Mouse (Mus musculus) hindbrain, embryonic 11.5 days (tissue): ENCODE results near the gene Cma2. TPM values are rescaled to one million over a fixed set of nuclear protein-coding genes. Genes with fewer than 3 reads are reported as not detected.
A peak's percentile ranks its signal among the peaks of the same experiment; 100 is the strongest.
"Not testable (repeated sequence)": the region's sequence is repeated elsewhere in the genome, so short reads cannot be mapped to it uniquely, and the experiment has no call there.

Experiments
- ATAC-seq: fragments of 200-750 bp; cut with Nextera tagmentation; 2 replicates; pipeline ENCODE4 v1.8.0; 2017; ENCODE audit warnings: mild to moderate bottlenecking, moderate TSS enrichment, moderate library complexity; ENCODE audit not compliant: low FRiP score
- DNase-seq: peaks from one replicate; pipeline ENCODE4 v3.0.0-alpha.2; 2015; ENCODE audit warnings: low spot score
- H3K27ac ChIP-seq: fragments of 300-500 bp; sonication (generic); 2 replicates; pipeline ENCODE4 v1.5.1; 2014; ENCODE audit warnings: mild to moderate bottlenecking, low read depth, low read length
- H3K27me3 ChIP-seq: fragments of 300-500 bp; sonication (generic); 2 replicates; pipeline ENCODE4 v1.6.1; 2014; ENCODE audit warnings: mild to moderate bottlenecking, low read length, moderate library complexity, mixed read lengths; ENCODE audit not compliant: control insufficient read depth, insufficient read depth
- H3K36me3 ChIP-seq: fragments of 300-500 bp; sonication (generic); 2 replicates; pipeline ENCODE4 v1.6.1; 2014; ENCODE audit warnings: mild to moderate bottlenecking, low read length, moderate library complexity, mixed read lengths; ENCODE audit not compliant: control insufficient read depth, insufficient read depth
- H3K4me1 ChIP-seq: fragments of 300-500 bp; sonication (generic); replicated peaks from 2 replicates; pipeline ENCODE4 v1.6.1; 2014; ENCODE audit warnings: low read length, mixed read lengths; ENCODE audit not compliant: control insufficient read depth, insufficient read depth
- H3K4me2 ChIP-seq: fragments of 300-500 bp; sonication (generic); replicated peaks from 2 replicates; pipeline ENCODE4 v1.6.1; 2014; ENCODE audit warnings: mild to moderate bottlenecking, low read depth, low read length
- H3K4me3 ChIP-seq: fragments of 300-500 bp; sonication (generic); 2 replicates; pipeline ENCODE4 v1.5.1; 2014; ENCODE audit warnings: low read depth, low read length
- H3K9ac ChIP-seq: fragments of 300-500 bp; sonication (generic); 2 replicates; pipeline ENCODE4 v1.6.1; 2014; ENCODE audit warnings: low read depth, low read length
- H3K9me3 ChIP-seq: fragments of 300-500 bp; sonication (generic); 2 replicates; pipeline ENCODE4 v1.6.1; 2016; ENCODE audit warnings: low read length; ENCODE audit not compliant: control insufficient read depth
- WGBS: fragments of 180-500 bp; shearing (Covaris S2); extraction: QIAGEN DNeasy Blood & Tissue Kit; methylation state at CpG from one replicate; pipeline ENCODE4 v1.1.7; 2014; 5-methylcytosine and 5-hydroxymethylcytosine counted together
- polyA plus RNA-seq: library from polyadenylated mRNA; unstranded; fragments of >200 nt; fragmentation: Nextera tagmentation; extraction: Ambion mirVana; gene quantifications from 2 replicates; pipeline ENCODE4 v1.2.1, GENCODE M21; 2014

Cma2 gene
- polyA plus RNA-seq, 1 experiment from 2014 or later = not detected

DNA sequence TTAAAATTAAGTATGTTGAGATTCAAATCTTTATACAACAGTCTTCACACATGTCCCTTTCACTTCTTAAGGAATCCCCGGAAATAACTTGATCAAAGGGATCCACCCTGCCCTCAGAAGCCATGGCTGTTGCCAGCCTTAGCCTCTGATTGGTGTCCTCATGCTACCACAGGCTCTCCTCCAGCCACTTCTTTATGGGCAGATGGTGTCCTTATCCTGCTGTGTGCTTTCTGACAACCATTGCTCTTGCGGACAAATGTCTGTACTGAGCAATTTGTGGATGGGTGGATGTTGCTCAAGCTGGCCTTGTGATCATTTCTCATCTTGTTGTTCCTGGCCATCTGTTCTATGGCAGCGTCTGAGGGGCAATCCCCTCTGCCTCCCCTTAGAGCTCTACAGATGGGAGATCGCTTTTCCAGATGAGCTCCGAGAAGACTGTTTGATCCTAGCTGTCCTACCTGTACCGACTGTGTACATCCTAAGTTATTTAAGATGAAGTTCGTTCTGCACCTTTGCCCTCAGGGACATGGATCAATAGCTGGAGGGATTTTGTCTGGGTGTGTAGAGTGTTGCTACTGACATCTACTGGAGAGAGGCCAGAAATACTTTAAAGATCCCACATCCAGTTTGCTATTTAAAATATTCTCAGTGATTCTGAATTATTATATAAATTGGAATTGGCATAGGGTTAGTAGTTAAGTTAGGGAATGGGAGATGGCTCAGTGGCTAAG lies 10.5 kb upstream of the Cma2 start:
- no peaks in the 10 kb centered on the region for H3K36me3 ChIP-seq
- H3K4me1 ChIP-seq = no peaks in the 10 kb centered on the region
- ATAC-seq (no peak), DNase-seq (peak; percentile 15)
- no peak overlapping the region for H3K4me2 ChIP-seq
- H3K27ac ChIP-seq = no peak overlapping the region
- no peak overlapping the region for H3K4me3 ChIP-seq
- H3K27me3 ChIP-seq = no peaks in the 10 kb centered on the region
- 57% methylated on average over 7 of the region's 7 CpGs for WGBS
- H3K9ac ChIP-seq = no peak overlapping the region
- no peaks in the 10 kb centered on the region for H3K9me3 ChIP-seq

DNA sequence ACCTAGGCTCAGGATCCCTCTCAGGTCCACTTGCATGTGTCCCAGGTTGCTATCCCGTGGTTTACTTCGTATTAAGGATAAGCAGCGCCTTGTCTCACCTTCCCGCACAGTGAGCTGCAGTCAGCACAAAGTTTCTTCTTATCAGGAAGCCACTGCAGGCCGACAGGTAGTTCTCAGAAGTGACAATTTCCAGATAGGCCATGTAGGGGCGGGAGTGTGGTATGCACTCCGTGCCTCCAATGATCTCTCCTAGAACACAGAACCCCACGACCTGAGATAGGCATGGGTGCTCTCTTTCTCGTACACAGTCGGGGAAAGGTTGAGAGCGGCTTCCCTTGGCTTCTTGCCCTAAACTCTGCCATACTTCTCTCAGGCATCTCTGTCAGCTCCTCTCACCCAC lies 7.2 kb upstream of the Cma2 start:
- no peaks in the 10 kb centered on the region for H3K27me3 ChIP-seq
- no peaks in the 10 kb centered on the region for H3K9me3 ChIP-seq
- H3K9ac ChIP-seq = no peak overlapping the region
- DNase-seq (no peak), ATAC-seq (no peak)
- WGBS = 84% methylated on average over 11 of the region's 11 CpGs
- H3K27ac ChIP-seq = no peak overlapping the region
- no peaks in the 10 kb centered on the region for H3K4me1 ChIP-seq
- no peaks in the 10 kb centered on the region for H3K36me3 ChIP-seq
- H3K4me2 ChIP-seq = no peak overlapping the region
- H3K4me3 ChIP-seq = no peak overlapping the region

DNA sequence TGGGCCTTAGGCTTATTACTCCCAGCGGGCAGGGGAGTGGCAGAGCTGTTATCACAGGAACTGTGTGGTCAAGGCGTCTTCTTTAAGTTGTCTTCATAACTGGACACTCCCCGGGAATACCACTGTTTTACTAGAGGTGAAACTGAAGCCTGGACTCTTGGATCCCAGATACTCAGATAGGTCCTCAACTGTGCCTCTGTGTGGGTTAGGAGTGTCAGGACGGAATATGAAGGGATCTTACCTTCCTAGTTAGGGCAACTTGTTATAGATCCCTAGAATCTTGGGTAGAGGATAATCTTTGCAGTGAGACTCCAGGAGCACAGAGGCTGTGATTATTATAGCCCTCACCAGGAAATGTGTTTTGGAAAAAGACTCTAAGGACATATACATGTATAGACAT lies 6.2 kb upstream of the Cma2 start, which contains the start of gene Cma1:
Gene Cma1 (minus strand): TSS at position 101 of the 400 bp plus-strand sequence.
- H3K27ac ChIP-seq = no peak within 1 kb of the TSS
- 85% methylated on average over 4 of the region's 4 CpGs for WGBS
- H3K9ac ChIP-seq = no peak within 1 kb of the TSS
- H3K9me3 ChIP-seq = no peaks in the 10 kb centered on the region
- no peaks in the 10 kb centered on the region for H3K36me3 ChIP-seq
- ATAC-seq = no peak
- no peaks in the 10 kb centered on the region for H3K27me3 ChIP-seq
- H3K4me1 ChIP-seq = no peaks in the 10 kb centered on the region
- no peak within 1 kb of the TSS for H3K4me3 ChIP-seq
- H3K4me2 ChIP-seq = no peak within 1 kb of the TSS
- DNase-seq = no peak

DNA sequence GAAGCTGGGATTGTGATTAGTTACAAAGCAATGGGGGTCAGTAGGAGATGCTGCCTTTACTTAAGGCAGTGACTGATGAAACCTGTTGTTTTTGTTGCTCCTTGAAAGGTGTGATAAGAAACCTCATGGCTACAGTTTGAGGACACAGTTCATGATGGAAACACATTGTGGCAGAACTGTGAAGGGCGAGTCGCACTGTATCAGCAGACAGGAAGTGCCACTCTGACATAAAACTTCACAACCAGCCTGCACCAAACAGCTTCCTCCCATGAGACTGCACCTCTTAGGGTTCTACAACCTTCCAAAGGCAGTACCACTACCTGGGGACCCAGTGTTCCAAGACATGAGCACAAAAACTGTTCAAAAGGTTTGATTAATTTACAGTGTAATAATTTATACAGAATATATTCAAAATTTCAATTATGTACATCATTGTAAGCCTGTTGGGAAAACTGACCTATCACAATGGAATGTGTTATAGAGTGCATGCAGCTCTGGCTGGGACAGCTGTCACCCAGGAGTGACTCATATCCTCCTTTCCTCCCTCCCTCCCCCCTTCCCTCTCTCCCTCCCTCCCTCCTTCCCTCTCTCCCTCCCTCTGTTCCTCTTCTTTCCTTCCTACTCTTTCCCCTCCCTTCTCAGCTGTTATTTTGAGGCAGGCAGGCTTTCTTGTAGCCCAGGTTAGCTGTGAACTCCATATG lies 4.4 kb upstream of the Cma2 start:
- no peaks in the 10 kb centered on the region for H3K4me1 ChIP-seq
- no peaks in the 10 kb centered on the region for H3K27me3 ChIP-seq
- WGBS = 72% methylated on average over 2 of the region's 2 CpGs
- H3K9me3 ChIP-seq = no peaks in the 10 kb centered on the region
- no peak overlapping the region for H3K27ac ChIP-seq
- no peak overlapping the region for H3K4me3 ChIP-seq
- DNase-seq (no peak), ATAC-seq (no peak)
- no peaks in the 10 kb centered on the region for H3K36me3 ChIP-seq
- H3K9ac ChIP-seq = no peak overlapping the region
- no peak overlapping the region for H3K4me2 ChIP-seq

DNA sequence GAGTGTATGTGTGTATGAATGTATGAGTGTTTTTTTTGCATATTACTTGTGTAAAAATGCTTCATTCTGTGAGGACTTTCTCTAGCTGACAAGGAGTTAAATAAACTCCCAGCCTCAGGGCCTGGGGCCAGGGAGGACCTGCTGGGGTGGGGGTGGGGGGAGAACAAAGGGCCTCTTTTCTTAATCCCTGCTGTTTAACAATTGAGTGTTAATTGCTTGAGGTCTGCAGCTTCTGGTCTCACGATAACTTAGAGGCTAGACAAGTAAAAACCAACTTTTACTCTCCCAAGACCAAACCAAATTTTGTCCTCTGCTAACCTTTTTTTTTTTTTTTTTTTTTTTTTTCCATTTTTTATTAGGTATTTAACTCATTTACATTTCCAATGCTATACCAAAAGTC lies 12.5 kb downstream of the Cma2 start:
- H3K4me3 ChIP-seq = no peak overlapping the region

DNA sequence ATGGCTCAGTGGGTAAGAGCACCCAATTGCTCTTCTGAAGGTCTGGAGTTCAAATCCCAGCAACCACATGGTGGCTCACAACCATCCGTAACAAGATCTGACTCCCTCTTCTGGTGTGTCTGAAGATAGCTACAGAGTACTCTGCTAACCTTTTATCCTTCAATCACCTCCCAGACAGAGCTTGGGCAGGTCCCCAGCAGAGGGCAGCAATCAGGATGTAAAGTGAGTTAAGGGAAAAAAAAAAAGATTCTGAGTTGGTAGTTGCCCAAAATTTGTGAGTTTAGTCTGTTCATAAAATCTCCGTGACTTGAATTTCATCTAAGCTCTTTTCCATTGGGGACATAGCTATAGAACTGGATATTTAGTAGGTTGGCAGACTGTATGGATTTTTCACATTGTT lies 13.1 kb downstream of the Cma2 start:
- not testable (repeated sequence) for H3K4me3 ChIP-seq, H3K9ac ChIP-seq, H3K4me1 ChIP-seq, ATAC-seq, H3K36me3 ChIP-seq, H3K27me3 ChIP-seq, H3K9me3 ChIP-seq, H3K4me2 ChIP-seq, H3K27ac ChIP-seq
- DNase-seq = peak; percentile 15
- 53% methylated on average over 2 of the region's 2 CpGs for WGBS

More for the DNA sequence above, 12.5 kb downstream of the Cma2 start:
- H3K4me1 ChIP-seq = no peaks in the 10 kb centered on the region
- DNase-seq (peak; percentile 25), ATAC-seq (0 out of 2 replicates have a peak, but pooled peaks have one; percentile 30)
- H3K9me3 ChIP-seq = no peaks in the 10 kb centered on the region
- H3K27me3 ChIP-seq = no peaks in the 10 kb centered on the region
- WGBS = 0% methylated on average over 1 of the region's 1 CpGs
- no peak overlapping the region for H3K9ac ChIP-seq
- no peak overlapping the region for H3K27ac ChIP-seq
- no peaks in the 10 kb centered on the region for H3K36me3 ChIP-seq
- H3K4me2 ChIP-seq = no peak overlapping the region

DNA sequence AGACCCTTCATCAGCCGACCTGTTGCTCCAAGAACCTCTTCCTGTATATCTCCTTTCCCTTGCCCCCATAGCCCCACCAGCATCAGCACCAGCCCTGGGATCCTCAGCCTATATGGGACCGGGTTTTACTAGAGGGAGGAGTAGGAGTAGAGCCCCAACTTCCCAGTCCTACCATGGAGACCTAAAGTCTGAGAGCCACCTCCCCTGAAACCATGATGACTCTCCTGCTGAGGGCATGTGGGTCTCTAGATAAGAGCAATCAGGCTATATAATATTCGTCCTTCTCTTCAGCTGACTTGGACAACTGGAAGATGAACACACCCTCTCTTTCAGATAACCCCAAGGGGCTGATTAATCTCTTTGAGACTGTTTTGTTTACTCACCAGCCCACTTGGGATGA lies 36.7 kb downstream of the Cma2 start:
- DNase-seq, H3K36me3 ChIP-seq, H3K27ac ChIP-seq, H3K27me3 ChIP-seq, ATAC-seq, H3K4me2 ChIP-seq, H3K9me3 ChIP-seq, H3K4me3 ChIP-seq, H3K4me1 ChIP-seq, H3K9ac ChIP-seq: not testable (repeated sequence)
- WGBS = 83% methylated on average over 1 of the region's 3 CpGs

DNA sequence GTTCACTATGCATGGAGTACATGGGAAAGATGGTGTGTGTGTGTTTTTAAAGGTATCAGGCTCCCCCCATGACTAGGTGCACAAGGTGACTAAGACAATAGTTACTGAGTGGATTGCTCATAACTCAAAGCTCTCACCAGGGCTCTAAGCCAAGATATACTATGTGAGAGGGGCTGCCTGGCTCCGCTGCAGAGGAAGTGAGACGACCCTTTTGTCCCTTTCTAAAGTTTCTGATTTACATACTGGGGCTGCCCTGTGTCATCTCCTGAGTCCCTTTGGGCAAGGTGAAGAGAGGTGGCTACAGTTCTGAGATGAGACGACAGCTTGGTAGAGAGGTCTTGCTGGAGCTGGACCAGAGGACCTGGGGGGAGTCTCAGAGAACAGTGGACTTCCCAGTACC lies 62.4 kb downstream of the Cma2 start:
- Histone ChIP-seq H3K9ac (no peak overlapping the region), H3K4me1 (no peaks in the 10 kb centered on the region), H3K27ac (no peak overlapping the region), H3K4me2 (no peak overlapping the region), H3K36me3 (no peaks in the 10 kb centered on the region), H3K9me3 (no peaks in the 10 kb centered on the region), H3K27me3 (no peaks in the 10 kb centered on the region), H3K4me3 (no peak overlapping the region)
- WGBS = 84% methylated on average over 3 of the region's 3 CpGs
- DNase-seq = no peak
- no peak for ATAC-seq

DNA sequence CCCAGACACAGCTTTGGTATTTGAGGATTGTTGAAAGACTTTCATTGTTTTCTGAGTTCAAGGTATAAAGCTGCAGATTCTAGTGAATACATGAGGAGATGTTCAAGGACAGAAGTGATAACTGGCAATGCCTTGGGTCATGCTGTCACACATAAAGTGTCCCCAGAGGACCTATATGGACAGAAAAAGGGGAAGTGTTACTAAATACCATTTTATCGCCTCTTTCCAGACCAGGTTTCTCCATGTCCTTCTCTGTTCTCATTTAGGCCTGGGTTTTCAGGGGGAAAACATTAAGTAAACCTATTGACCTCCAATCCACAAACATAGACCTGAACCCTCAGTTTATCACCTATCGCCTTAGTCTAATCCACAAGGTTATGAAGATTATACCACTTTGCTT lies 63.1 kb downstream of the Cma2 start:
- ATAC-seq (no peak), DNase-seq (no peak)
- H3K27ac ChIP-seq = no peak overlapping the region
- H3K36me3 ChIP-seq = no peaks in the 10 kb centered on the region
- H3K4me2 ChIP-seq = no peak overlapping the region
- H3K9me3 ChIP-seq = no peaks in the 10 kb centered on the region
- no peak overlapping the region for H3K4me3 ChIP-seq
- no peak overlapping the region for H3K9ac ChIP-seq
- 88% methylated on average over 2 of the region's 2 CpGs for WGBS
- no peaks in the 10 kb centered on the region for H3K4me1 ChIP-seq
- H3K27me3 ChIP-seq = no peaks in the 10 kb centered on the region
